Mouse (Mus musculus): Measurements from ENCODE around the gene Cdh8. TPM values are rescaled to one million over a fixed set of nuclear protein-coding genes. Genes with fewer than 3 reads are reported as not detected.

Gene Cdh8
- total and polyA plus RNA-seq, 3 experiments: not detected

DNA sequence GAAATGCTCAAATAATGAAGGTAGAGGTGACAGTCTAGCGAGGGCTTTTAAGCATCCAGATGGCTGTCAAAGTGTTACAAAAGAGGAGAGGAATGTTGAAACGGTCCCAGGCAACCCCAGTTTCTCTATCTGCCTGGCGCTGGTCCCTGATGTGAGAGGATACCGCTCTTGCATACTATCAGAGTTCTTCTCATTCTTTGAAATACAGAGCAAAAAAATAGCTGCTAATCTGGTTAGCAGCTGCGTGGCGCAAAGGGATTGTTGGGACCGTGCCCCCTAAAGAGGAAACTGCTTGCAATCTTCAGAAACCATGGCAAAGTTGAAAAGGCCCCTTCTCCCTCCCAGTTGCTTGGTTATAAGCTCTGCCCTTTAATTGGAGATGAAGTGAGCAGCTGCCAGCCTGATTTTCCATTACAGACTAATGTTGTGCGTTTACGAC lies 1.8 kb downstream of the Cdh8 start:
- no peak for DNase-seq (ENCODE audit: low read depth, low spot score)
- Histone ChIP-seq H3K9me3 (replicated peaks; ENCODE audit: insufficient read depth, low read length) (no peaks in the 10 kb centered on the region), H3K27ac (ENCODE audit: control insufficient read depth, low read depth, low read length) (no peak overlapping the region)

DNA sequence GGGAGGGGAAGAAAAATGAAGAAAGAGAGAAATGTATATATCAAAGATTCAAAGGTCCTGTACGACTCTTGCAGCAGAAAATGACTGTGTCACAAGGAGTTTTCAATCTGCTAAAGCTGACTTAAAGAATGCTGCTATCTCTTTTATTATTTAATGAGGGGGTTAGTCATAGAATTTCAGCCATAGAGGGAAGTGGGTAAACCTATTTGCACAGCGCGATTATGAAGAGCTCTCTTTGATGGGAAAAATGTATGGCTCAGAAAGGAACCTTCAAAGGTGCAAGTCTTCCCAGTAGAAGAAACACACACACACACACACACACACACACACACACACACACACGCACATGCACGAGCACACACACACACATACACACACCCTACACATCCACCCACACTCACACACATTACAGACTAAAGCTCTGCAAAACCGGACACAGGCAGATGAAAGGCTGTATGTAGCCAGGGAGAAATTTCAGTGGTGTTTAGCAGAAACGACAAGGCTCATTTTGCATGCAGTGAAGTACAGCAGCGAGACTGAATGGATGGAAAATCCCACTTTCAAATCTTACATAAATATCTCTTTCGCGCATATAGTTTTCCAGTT lies 2.3 kb downstream of the Cdh8 start:
- no peak overlapping the region for H3K9ac ChIP-seq (ENCODE audit: control insufficient read depth, low read depth, low read length, poor library complexity, severe bottlenecking)
- H3K27me3 ChIP-seq (ENCODE audit: control insufficient read depth in 1 of 2, insufficient read depth in 2 of 2, low read length in 2 of 2): no peaks in the 10 kb centered on the region
- H3K79me2 ChIP-seq (ENCODE audit: control insufficient read depth, insufficient read depth, low read length, poor library complexity): no peaks in the 10 kb centered on the region
- H3K4me1 ChIP-seq (ENCODE audit: control insufficient read depth in 1 of 2, insufficient read depth in 2 of 2, low read length in 2 of 2): no peaks in the 10 kb centered on the region
- TF ChIP-seq MYC (IDR thresholded peaks at IDR 0.05; ENCODE audit: low read depth, low read length) (no peak), JUND (IDR thresholded peaks at IDR 0.05; ENCODE audit: low read depth, low read length) (no peak), BHLHE40 (IDR thresholded peaks at IDR 0.05; ENCODE audit: borderline replicate concordance, low read depth, low read length) (no peak), SIN3A (IDR thresholded peaks at IDR 0.05; ENCODE audit: low read length) (no peak), GATA1 (IDR thresholded peaks at IDR 0.05; ENCODE audit: low read depth, low read length) (no peak), RAD21 (IDR thresholded peaks at IDR 0.05; ENCODE audit: low read depth, low read length) (no peak), KAT2A (conservative IDR thresholded peaks at IDR 0.05; ENCODE audit: low read depth, low read length) (no peak), TAL1 (IDR thresholded peaks at IDR 0.05; ENCODE audit: low read length) (no peak), POLR2AphosphoS2 (IDR thresholded peaks at IDR 0.05; ENCODE audit: low read length) (no peak), ETS1 (IDR thresholded peaks at IDR 0.05; ENCODE audit: low read depth, low read length) (no peak), ZMIZ1 (IDR thresholded peaks at IDR 0.05; ENCODE audit: low read depth, low read length) (no peak), USF1 (IDR thresholded peaks at IDR 0.05; ENCODE audit: low read depth, low read length) (no peak), RCOR1 (IDR thresholded peaks at IDR 0.05; ENCODE audit: low read depth, low read length) (no peak), MEF2A (IDR thresholded peaks at IDR 0.05; ENCODE audit: extremely low read depth, insufficient replicate concordance, low read depth, low read length, poor library complexity, severe bottlenecking) (no peak), MXI1 (IDR thresholded peaks at IDR 0.05; ENCODE audit: low read depth, low read length) (no peak)
- no peaks in the 10 kb centered on the region for H3K36me3 ChIP-seq (ENCODE audit: control insufficient read depth in 1 of 2, insufficient read depth in 2 of 2, low read length in 2 of 2)
- DNase-seq (ENCODE audit: low read depth, low spot score): no peak
- H3K27ac ChIP-seq (ENCODE audit: control insufficient read depth, low read depth, low read length): no peak overlapping the region
- no peak overlapping the region for H3K4me3 ChIP-seq (ENCODE audit: control insufficient read depth in 1 of 2, insufficient read depth in 1 of 2, low read depth in 2 of 2, low read length in 2 of 2)
- H3K9me3 ChIP-seq (replicated peaks; ENCODE audit: insufficient read depth, low read length): no peaks in the 10 kb centered on the region

More for the DNA sequence above, 1.8 kb downstream of the Cdh8 start:
- Histone ChIP-seq H3K36me3 (ENCODE audit: control insufficient read depth in 1 of 2, insufficient read depth in 2 of 2, low read length in 2 of 2) (no peaks in the 10 kb centered on the region), H3K27me3 (ENCODE audit: control insufficient read depth in 1 of 2, insufficient read depth in 2 of 2, low read length in 2 of 2) (no peaks in the 10 kb centered on the region), H3K9ac (ENCODE audit: control insufficient read depth, low read depth, low read length, poor library complexity, severe bottlenecking) (no peak overlapping the region), H3K4me3 (ENCODE audit: control insufficient read depth in 1 of 2, insufficient read depth in 1 of 2, low read depth in 2 of 2, low read length in 2 of 2) (no peak overlapping the region), H3K4me1 (ENCODE audit: control insufficient read depth in 1 of 2, insufficient read depth in 2 of 2, low read length in 2 of 2) (no peaks in the 10 kb centered on the region), H3K79me2 (ENCODE audit: control insufficient read depth, insufficient read depth, low read length, poor library complexity) (no peaks in the 10 kb centered on the region)
- TF ChIP-seq MYC (IDR thresholded peaks at IDR 0.05; ENCODE audit: low read depth, low read length) (no peak), MXI1 (IDR thresholded peaks at IDR 0.05; ENCODE audit: low read depth, low read length) (no peak), CHD1 (IDR thresholded peaks at IDR 0.05; ENCODE audit: low read depth, low read length) (no peak), CHD2 (IDR thresholded peaks at IDR 0.05; ENCODE audit: low read length) (no peak), NELFE (IDR thresholded peaks at IDR 0.05; ENCODE audit: low read depth, low read length) (no peak), ZC3H11A (IDR thresholded peaks at IDR 0.05; ENCODE audit: low read depth, low read length) (no peak), ZKSCAN1 (IDR thresholded peaks at IDR 0.05; ENCODE audit: low read depth, low read length) (no peak), KAT2A (conservative IDR thresholded peaks at IDR 0.05; ENCODE audit: low read depth, low read length) (no peak), POLR2AphosphoS5 (IDR thresholded peaks at IDR 0.05; ENCODE audit: borderline replicate concordance, low read depth, low read length) (no peak), RCOR1 (IDR thresholded peaks at IDR 0.05; ENCODE audit: low read depth, low read length) (no peak), POLR2AphosphoS2 (IDR thresholded peaks at IDR 0.05; ENCODE audit: low read length) (no peak), MAX (IDR thresholded peaks at IDR 0.05; ENCODE audit: low read length) (no peak), SIN3A (IDR thresholded peaks at IDR 0.05; ENCODE audit: low read length) (no peak), MAZ (IDR thresholded peaks at IDR 0.05; ENCODE audit: low read depth, low read length) (no peak), HCFC1 (IDR thresholded peaks at IDR 0.05; ENCODE audit: low read depth, low read length) (no peak), SMC3 (IDR thresholded peaks at IDR 0.05; ENCODE audit: low read depth, low read length) (no peak)
